Mouse (Mus musculus) left cerebral cortex, postnatal 14 days (tissue): ENCODE measurements around the gene Hspa12b. TPM values are rescaled to one million over a fixed set of nuclear protein-coding genes. Genes with fewer than 3 reads are reported as not detected.
"Not testable (repeated sequence)": the region's sequence is repeated elsewhere in the genome, so short reads cannot be mapped to it uniquely, and the experiment has no call there.

ENCODE experiments used
- DNase-seq, 2 experiments: peaks; one replicate each; pipeline ENCODE4 v3.0.0; 2021 to 2022; ENCODE audit warnings: low spot score in 2 of 2, mixed read lengths in 1 of 2
- intact Hi-C: fragments of 180-260 bp; cut with DNase I; formaldehyde crosslinking; loops from one replicate; pipeline ENCODE4 v1.15.1; 2025
- long read RNA-seq, 2 experiments: library from polyadenylated mRNA; stranded (forward); transcript quantifications; one replicate each; pipeline ENCODE4 v2.0.0; 2021
- total RNA-seq, 2 experiments: library from RNA; stranded (reverse); gene quantifications; 2 replicates each; pipeline ENCODE4 v1.2.3; 2021

Gene Hspa12b
- total RNA-seq, result 10 to 100 TPM; 10.2 to 10.8 TPM
- long read RNA-seq, experiment 1, transcript Hspa12b-201 (13 exons, 3,413 nt), result major isoform, 5 of 7 reads
- long read RNA-seq, experiment 1, partial matches to known transcripts, result 0 of 7 reads
- long read RNA-seq, experiment 1, other reads (novel, unspliced or antisense), result 2 of 7 reads
- long read RNA-seq, experiment 2, partial matches to known transcripts, result 1 of 6 reads
- long read RNA-seq, experiment 2, other reads (novel, unspliced or antisense), result 3 of 6 reads

DNA sequence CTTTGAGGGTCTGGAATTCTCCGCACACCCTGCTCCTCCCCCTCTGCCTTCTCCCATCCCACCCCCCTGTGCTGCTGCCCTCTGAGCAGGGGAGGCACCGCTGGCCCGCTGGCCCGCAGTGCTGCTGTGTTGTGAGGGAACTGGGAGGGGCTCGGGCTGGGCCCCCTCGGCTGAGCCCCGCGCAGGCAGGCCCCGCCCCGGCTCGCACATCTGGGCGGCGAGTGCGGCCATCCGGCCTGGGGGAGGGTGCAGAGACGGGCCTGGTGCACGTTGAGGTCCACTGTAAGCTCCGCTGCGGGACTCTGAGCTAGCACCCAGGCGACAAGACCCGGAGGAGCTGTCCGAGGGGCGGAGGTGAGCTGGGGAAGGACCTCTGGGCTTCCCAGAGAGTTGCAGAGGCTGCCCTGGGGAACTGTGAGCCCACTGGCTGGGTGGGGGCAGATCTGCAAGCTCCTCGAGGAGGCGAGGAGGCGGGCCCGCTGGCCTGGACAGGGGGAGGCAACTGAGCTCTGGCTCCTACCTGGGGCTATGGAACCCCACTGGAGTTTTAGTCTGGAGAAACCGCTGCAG is at the start of gene Hspa12b:
Hspa12b (plus strand) TSS at position 120 of the 570 bp plus-strand sequence.
- intact Hi-C loops, result no loop called here
- no peak for DNase-seq

- intact Hi-C loops, result no loop called here
- DNase-seq, result no peak
Measured at GRCm38 (mm10) chr2:131080507-131080906, 46.6 kb upstream of the Hspa12b start.

- no peak for DNase-seq
- intact Hi-C loops, result no loop called here
Measured at GRCm38 (mm10) chr2:131084206-131084605, 42.9 kb upstream of the Hspa12b start.

- no peak for DNase-seq
- intact Hi-C loops, result no loop called here
Measured at GRCm38 (mm10) chr2:131086667-131087390, 40.3 kb upstream of the Hspa12b start, which contains the start of gene Siglec1. Gene Siglec1 (minus strand): TSS chr2:131086765.

GRCm38 (mm10) chr2:131088581-131088980 is 38.5 kb upstream of the Hspa12b start:
- intact Hi-C loops, result no loop called here
- no peak for DNase-seq

- intact Hi-C loops, result loop anchor here (10.0 kb wide), 1 partner anchor 325 kb away; no protein-coding TSS in a partner anchor
- no peak for DNase-seq
Measured at GRCm38 (mm10) chr2:131089634-131090033, 37.4 kb upstream of the Hspa12b start.

GRCm38 (mm10) chr2:131090852-131091251 is 36.2 kb upstream of the Hspa12b start:
- intact Hi-C loops, result loop anchor here (10.0 kb wide), 1 partner anchor 324 kb away; no protein-coding TSS in a partner anchor
- DNase-seq, result no peak

DNA sequence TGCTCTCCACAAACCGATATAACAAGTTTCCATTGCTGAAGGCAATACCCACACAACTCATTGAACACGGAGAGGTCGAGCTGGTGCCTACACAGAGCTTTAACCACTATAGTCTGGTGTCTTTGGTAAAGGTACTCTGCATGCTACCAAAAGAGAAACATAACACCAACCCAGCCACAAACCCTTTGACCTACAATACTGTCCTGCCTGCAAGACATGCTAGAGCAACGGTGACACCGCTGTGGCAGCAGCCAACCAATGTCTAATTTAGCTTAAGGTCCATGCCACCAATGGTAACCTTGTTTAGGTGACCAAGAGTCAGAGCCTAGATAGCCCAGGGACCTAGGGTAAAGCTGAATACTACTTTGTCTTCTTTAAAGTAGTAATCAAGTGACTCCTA is 33.5 kb upstream of the Hspa12b start:
- intact Hi-C loops, result loop anchor here (10.0 kb wide), 1 partner anchor 321 kb away; no protein-coding TSS in a partner anchor
- no peak for DNase-seq

DNA sequence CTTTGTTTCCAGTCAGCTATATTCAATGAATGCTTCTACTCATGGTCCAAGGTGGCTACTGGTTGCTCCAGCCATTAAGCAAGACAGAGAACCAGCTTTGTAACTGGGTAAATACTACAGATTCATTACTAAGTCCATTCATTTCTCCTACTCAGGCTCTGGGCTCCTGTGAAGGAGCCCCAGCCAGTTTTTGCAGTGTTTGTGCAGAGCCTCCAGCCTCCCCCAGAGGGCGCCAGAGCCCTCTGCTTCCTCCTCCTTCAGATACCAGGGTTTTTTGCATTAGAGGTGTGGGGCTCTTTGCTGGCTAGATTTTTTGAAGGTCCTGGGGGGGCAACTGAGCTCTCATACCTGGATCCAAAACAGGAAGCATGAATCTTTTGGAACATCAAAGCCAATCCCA is 32.3 kb upstream of the Hspa12b start:
- intact Hi-C loops, result loop anchor here (2.0 to 10.0 kb wide), 3 partner anchors 66 to 320 kb away; partner anchors contain the start of gene 1700037H04Rik
- peak; percentile 83 to 86 for DNase-seq

GRCm38 (mm10) chr2:131096101-131096795 is 30.8 kb upstream of the Hspa12b start:
- DNase-seq, result peak in 1 of 2 experiments; percentile 23
- intact Hi-C loops, result loop anchor here (5.0 to 10.0 kb wide), 2 partner anchors 156 to 319 kb away; no protein-coding TSS in a partner anchor

DNA sequence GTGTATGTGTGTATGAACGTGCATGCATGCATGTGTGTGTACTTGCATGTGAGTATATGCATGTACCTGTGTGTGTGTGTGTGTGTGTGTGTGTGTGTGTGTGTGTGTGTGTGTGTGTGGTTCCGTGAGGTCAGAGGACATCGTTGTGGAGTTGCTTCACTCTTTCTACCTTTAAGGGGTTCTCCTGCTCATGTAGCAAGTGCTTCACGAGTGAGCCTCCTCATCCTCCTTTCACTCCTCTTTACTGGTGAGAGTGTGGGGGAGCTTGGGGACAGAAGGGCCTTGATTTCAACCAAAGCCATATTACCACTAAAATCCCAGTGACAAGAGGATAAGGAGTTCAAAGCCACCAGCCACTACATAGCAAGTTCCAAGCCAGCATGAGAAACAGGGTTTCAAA is 30.0 kb upstream of the Hspa12b start:
- intact Hi-C loops, result loop anchor here (5.0 to 10.0 kb wide), 2 partner anchors 155 to 318 kb away; no protein-coding TSS in a partner anchor
- DNase-seq, result no peak

DNA sequence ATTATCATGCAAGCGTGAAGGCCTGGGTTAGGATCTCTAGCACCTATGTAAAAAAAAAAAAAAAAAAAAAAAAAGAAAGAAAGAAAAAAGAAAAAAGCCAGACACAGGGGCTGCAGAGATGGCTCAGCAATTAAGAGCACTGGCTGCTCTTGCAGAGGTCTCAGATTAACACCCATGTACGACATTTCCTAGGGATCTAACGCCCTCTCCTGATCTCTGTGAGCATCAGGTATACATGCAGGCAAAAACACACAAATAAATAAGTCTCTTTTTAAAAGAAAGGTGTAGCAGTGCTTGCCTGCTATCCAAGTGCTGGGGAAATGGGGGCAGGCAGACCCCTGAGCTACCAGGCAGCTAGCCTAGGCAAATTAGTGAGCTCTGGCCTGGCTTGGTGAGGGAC is 25.6 kb upstream of the Hspa12b start:
- intact Hi-C loops, result no loop called here

DNA sequence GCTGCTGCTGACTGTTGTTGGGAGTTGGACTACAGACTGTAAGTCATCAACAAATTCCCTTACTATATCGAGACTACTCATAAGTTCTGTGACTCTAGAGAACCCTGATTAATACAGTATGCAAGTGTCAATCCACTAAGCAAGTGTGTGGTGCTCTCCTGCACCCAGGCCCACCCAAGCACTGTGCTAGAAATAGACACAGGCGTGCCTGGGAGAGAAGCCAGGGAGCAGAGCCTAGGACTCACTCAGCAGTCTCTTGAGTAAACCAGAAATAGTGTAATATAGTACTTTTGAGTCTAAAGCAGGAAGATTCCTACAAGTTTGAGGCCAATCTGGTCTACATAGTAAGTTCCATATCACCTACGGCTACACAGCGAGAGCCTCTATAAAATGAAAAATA is 23.1 kb upstream of the Hspa12b start:
- intact Hi-C loops, result no loop called here
- no peak for DNase-seq

More for the DNA sequence above, 25.6 kb upstream of the Hspa12b start:
- no peak for DNase-seq

GRCm38 (mm10) chr2:131105061-131105460 is 22.0 kb upstream of the Hspa12b start:
- DNase-seq, intact Hi-C loops: not testable (repeated sequence)

GRCm38 (mm10) chr2:131105989-131106388 is 21.1 kb upstream of the Hspa12b start:
- DNase-seq, result no peak
- intact Hi-C loops, result no loop called here

DNA sequence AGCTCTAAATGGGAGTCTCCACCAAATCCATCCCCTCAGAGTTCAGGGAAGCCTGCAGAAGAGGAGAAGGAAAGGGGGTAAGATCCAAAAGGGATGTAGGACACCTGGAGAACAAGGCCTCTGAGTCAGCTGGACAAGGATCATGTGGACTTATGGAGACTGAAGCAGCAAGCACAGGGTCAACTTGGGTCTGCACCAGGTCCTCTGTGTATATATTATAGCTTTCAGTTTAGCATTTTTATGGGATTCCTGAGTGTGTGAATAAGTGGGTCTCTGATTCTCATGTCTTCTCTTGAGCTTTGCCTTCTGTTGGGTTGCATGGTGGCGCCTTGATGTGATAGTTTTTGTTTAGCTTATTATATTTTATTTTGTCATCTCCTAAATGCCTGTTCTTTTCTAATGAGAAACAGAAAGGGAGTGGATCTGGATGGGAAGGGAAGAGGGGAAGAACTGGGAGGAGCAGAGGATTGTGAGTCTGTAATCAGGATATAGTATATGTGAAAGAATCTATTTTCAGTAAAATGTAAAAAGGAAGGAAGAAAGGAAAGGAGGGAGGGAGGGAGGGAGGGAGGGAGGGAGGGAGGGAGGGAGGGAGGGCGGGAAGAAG is 8.0 kb upstream of the Hspa12b start:
- DNase-seq, result no peak
- intact Hi-C loops, result no loop called here

DNA sequence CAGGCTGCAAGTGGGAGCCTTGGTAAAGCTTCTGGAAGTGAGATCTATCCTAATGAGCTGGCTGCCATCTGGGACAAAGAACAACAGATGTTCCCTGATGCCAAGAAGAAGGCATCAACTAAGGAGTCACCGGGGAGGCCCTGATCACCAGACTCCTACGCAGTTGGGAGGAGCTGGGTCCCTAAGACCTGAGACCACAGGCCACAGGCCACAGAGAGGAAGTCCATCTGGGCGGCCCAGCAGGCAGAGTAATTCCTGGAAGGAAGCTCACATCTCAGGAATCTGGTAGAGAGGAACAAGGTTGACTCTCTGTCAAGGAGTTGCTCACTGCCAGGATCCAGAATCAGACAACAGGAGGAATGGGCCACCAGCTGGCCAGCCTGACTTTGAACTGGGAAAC is 2.9 kb upstream of the Hspa12b start:
- DNase-seq, result no peak

DNA sequence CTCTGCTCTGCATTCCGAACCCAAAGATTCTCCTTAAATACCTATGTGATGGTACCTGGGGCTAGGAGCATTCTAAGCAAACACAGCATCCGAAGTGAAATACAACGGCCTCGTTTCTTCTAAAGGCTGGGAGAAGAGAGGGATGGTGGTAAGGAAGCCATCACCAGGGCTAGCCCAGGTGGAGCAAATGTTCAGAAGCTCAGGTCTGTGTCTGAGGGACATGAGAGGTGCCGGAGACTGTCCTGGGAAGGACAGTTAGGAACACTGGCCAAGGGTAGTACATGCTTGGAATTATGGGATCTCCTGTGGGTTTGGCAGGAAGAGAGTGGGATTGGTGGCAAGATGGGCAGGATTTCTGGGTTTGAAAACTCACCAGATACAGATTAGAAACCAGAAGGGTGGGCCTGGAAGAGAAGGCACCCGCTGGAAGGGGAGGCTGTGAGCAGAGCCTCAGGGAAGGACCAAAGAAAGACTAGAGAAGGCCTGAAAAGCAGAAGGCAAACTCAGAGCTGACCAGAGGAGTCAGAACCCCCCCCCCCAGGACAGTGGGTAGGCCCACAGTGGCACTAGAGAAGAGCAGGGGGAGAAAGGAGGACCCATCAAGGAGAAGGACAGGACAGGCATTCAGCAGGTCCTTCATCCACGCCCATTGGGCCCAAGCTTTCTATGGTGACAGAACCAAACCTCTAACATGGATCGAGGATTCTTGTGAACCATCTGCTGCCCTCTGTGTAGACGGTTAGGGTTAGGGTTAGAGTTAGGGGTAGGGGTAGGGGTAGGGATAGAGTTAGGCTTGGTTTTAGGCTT is 1.7 kb upstream of the Hspa12b start:
- DNase-seq, result no peak
- intact Hi-C loops, result no loop called here

More for the DNA sequence above, 2.9 kb upstream of the Hspa12b start:
- intact Hi-C loops, result no loop called here
